Mouse (Mus musculus): ENCODE data around the gene Myom1. TPM values are rescaled to one million over a fixed set of nuclear protein-coding genes. Genes with fewer than 3 reads are reported as not detected.
"Not testable (repeated sequence)": the region's sequence is repeated elsewhere in the genome, so short reads cannot be mapped to it uniquely, and the experiment has no call there.

Myom1 gene
- polyA plus RNA-seq, 2 experiments, result 29.6 to 33.2 TPM

GRCm38 (mm10) chr17:70967646-70968045, 34.8 kb upstream of the Myom1 start:
- WGBS, result 55% methylated on average over 12 of the region's 12 CpGs
- Histone ChIP-seq H3K27me3 (ENCODE audit: control insufficient read depth, insufficient read depth, low read length) (no peaks in the 10 kb centered on the region), H3K27ac (replicated peaks; ENCODE audit: low read depth, low read length) (no peak overlapping the region), H3K9me3 (ENCODE audit: control insufficient read depth, low read length) (no peaks in the 10 kb centered on the region), H3K9ac (ENCODE audit: low read depth, low read length, severe bottlenecking) (no peak overlapping the region), H3K4me3 (replicated peaks; ENCODE audit: low read length) (no peak overlapping the region), H3K4me1 (ENCODE audit: control insufficient read depth, insufficient read depth, low read length) (peaks cover 11% of the 10 kb centered on the region), H3K4me2 (replicated peaks; ENCODE audit: low read depth, low read length, severe bottlenecking) (no peak overlapping the region), H3K36me3 (ENCODE audit: control insufficient read depth, insufficient read depth, low read length) (no peaks in the 10 kb centered on the region)
- no peak for ATAC-seq (ENCODE audit: low FRiP score, low read depth)
- DNase-seq (ENCODE audit: low spot score), result no peak
- TF ChIP-seq POLR2A (IDR thresholded peaks at IDR 0.05; ENCODE audit: borderline replicate concordance, extremely low read depth, insufficient read depth, insufficient read length), result no peak

DNA sequence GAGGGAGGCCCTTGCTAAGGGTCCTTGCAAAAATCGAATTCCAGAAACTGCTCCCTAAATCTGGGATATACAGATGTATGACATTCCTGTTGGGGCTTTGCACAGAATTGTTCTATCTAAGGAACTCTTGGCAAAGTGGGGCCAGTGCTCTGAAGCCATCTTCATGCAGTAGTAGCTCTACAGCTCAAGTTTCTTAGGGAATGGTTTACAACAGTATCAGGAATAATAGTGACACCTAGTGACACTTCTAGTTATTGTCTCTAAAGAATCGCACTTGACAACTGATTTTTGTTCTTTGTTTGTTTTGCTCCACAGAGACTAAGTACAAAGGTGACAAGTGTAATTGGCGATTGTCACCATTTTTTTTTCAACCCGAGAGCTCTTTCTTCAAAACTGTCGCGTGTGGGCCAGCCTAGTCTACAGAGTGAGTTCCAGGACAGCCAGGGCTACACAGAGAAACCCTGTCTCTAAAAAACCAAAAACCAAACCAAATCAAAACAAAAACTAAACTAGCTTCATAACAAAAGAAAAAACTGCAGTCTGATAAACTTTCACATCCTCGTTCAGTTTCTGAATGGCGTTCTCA, 33.7 kb upstream of the Myom1 start:
- no peak for TF ChIP-seq POLR2A (IDR thresholded peaks at IDR 0.05; ENCODE audit: borderline replicate concordance, extremely low read depth, insufficient read depth, insufficient read length)
- DNase-seq (ENCODE audit: low spot score), result peak; percentile 94

GRCm38 (mm10) chr17:70971206-70971605, 31.2 kb upstream of the Myom1 start:
- 76% methylated on average over 11 of the region's 11 CpGs for WGBS
- DNase-seq (ENCODE audit: low spot score) (no peak), ATAC-seq (ENCODE audit: low FRiP score, low read depth) (no peak)
- H3K9me3 ChIP-seq (ENCODE audit: control insufficient read depth, low read length), result no peaks in the 10 kb centered on the region
- no peaks in the 10 kb centered on the region for H3K27me3 ChIP-seq (ENCODE audit: control insufficient read depth, insufficient read depth, low read length)
- no peak overlapping the region for H3K27ac ChIP-seq (replicated peaks; ENCODE audit: low read depth, low read length)
- peaks cover 11% of the 10 kb centered on the region for H3K4me1 ChIP-seq (ENCODE audit: control insufficient read depth, insufficient read depth, low read length)
- H3K4me2 ChIP-seq (replicated peaks; ENCODE audit: low read depth, low read length, severe bottlenecking), result no peak overlapping the region
- TF ChIP-seq POLR2A (IDR thresholded peaks at IDR 0.05; ENCODE audit: borderline replicate concordance, extremely low read depth, insufficient read depth, insufficient read length), result no peak
- no peak overlapping the region for H3K9ac ChIP-seq (ENCODE audit: low read depth, low read length, severe bottlenecking)
- H3K4me3 ChIP-seq (replicated peaks; ENCODE audit: low read length), result no peak overlapping the region
- H3K36me3 ChIP-seq (ENCODE audit: control insufficient read depth, insufficient read depth, low read length), result peaks cover 26% of the 10 kb centered on the region

More for the DNA sequence above, 33.7 kb upstream of the Myom1 start:
- no peak overlapping the region for H3K9ac ChIP-seq (ENCODE audit: low read depth, low read length, severe bottlenecking)
- no peaks in the 10 kb centered on the region for H3K9me3 ChIP-seq (ENCODE audit: control insufficient read depth, low read length)
- no peak overlapping the region for H3K4me3 ChIP-seq (replicated peaks; ENCODE audit: low read length)
- peaks cover 11% of the 10 kb centered on the region for H3K4me1 ChIP-seq (ENCODE audit: control insufficient read depth, insufficient read depth, low read length)
- WGBS, result 33% methylated on average over 8 of the region's 8 CpGs
- H3K36me3 ChIP-seq (ENCODE audit: control insufficient read depth, insufficient read depth, low read length), result peaks cover 8% of the 10 kb centered on the region; the same call in 1 of the 2 replicates
- no peaks in the 10 kb centered on the region for H3K27me3 ChIP-seq (ENCODE audit: control insufficient read depth, insufficient read depth, low read length)
- H3K27ac ChIP-seq (replicated peaks; ENCODE audit: low read depth, low read length), result no peak overlapping the region
- no peak overlapping the region for H3K4me2 ChIP-seq (replicated peaks; ENCODE audit: low read depth, low read length, severe bottlenecking)
- no peak for ATAC-seq (ENCODE audit: low FRiP score, low read depth)

DNA sequence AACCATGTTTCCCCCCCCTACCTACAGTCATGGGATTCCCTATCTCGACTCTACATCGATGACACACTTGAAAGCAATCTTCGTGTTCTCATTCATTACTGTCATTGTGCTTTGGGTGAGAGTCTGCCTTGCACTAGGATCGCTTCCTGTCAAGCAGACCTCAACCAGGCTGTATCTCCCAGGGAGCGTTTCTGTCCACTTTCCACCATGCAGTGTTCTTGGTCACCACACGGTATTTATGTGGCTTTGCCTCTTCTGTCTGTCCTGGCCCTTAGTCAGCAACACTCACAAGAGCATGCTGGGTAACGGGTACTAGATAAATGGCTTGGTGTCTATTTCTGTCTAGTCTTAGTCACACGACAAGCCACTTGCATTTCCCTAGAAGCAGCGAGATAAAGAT, 29.0 kb upstream of the Myom1 start:
- TF ChIP-seq POLR2A (IDR thresholded peaks at IDR 0.05; ENCODE audit: borderline replicate concordance, extremely low read depth, insufficient read depth, insufficient read length), result no peak
- Histone ChIP-seq H3K9ac (ENCODE audit: low read depth, low read length, severe bottlenecking) (no peak overlapping the region), H3K4me3 (replicated peaks; ENCODE audit: low read length) (no peak overlapping the region), H3K36me3 (ENCODE audit: control insufficient read depth, insufficient read depth, low read length) (peaks cover 32% of the 10 kb centered on the region), H3K9me3 (ENCODE audit: control insufficient read depth, low read length) (no peaks in the 10 kb centered on the region), H3K27me3 (ENCODE audit: control insufficient read depth, insufficient read depth, low read length) (no peaks in the 10 kb centered on the region), H3K4me1 (ENCODE audit: control insufficient read depth, insufficient read depth, low read length) (peaks cover 1% of the 10 kb centered on the region; the same call in 1 of the 2 replicates), H3K27ac (replicated peaks; ENCODE audit: low read depth, low read length) (no peak overlapping the region), H3K4me2 (replicated peaks; ENCODE audit: low read depth, low read length, severe bottlenecking) (no peak overlapping the region)
- ATAC-seq (ENCODE audit: low FRiP score, low read depth) (no peak), DNase-seq (ENCODE audit: low spot score) (no peak)
- WGBS, result 85% methylated on average over 9 of the region's 9 CpGs

DNA sequence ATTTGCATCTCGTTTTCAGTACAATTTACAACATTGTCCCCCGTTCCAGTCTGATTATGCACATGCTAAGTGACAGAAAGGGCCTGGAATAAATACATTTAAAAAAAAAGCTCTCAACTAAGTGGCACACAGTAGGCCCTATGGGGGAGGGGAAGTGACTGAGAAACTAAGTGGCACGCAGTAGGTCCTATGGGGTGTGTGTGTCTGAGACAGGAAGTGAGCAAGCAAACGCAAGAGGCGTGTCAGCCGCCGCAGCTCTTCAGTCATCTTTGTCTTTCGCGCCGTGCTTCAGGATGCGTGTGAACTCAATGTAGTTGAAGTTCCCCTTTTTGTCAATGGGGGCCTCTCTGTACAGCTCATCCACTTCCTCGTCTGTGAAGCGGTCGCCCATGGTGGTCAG, 28.4 kb upstream of the Myom1 start:
- H3K4me3 ChIP-seq (replicated peaks; ENCODE audit: low read length); DNase-seq (ENCODE audit: low spot score); H3K27ac ChIP-seq (replicated peaks; ENCODE audit: low read depth, low read length); H3K4me1 ChIP-seq (ENCODE audit: control insufficient read depth, insufficient read depth, low read length); ATAC-seq (ENCODE audit: low FRiP score, low read depth); H3K27me3 ChIP-seq (ENCODE audit: control insufficient read depth, insufficient read depth, low read length); H3K9ac ChIP-seq (ENCODE audit: low read depth, low read length, severe bottlenecking); H3K4me2 ChIP-seq (replicated peaks; ENCODE audit: low read depth, low read length, severe bottlenecking); H3K9me3 ChIP-seq (ENCODE audit: control insufficient read depth, low read length): not testable (repeated sequence)
- peaks cover 32% of the 10 kb centered on the region for H3K36me3 ChIP-seq (ENCODE audit: control insufficient read depth, insufficient read depth, low read length)
- 94% methylated on average over 14 of the region's 14 CpGs for WGBS

DNA sequence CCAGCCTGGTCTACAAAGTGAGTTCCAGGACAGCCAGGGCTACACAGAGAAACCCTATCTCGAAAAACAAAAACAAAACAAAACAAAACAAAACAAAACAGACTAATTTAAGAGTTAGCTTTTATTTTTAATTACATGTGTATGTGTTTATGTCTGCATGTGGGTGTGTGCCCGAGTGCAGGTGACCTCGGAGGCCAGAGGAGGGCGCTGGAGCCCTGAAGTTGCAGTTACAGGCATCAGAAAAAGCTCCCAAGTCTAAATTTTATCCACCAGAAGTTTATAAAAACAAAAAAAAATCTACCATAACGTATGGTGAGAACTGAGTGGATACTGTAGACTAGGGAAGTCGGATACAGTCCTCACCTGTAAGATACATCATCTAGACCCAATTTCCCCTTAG, 24.6 kb upstream of the Myom1 start:
- no peak for TF ChIP-seq POLR2A (IDR thresholded peaks at IDR 0.05; ENCODE audit: borderline replicate concordance, extremely low read depth, insufficient read depth, insufficient read length)
- H3K27me3 ChIP-seq (ENCODE audit: control insufficient read depth, insufficient read depth, low read length), result no peaks in the 10 kb centered on the region
- no peak overlapping the region for H3K4me3 ChIP-seq (replicated peaks; ENCODE audit: low read length)
- H3K27ac ChIP-seq (replicated peaks; ENCODE audit: low read depth, low read length), result no peak overlapping the region
- no peak for DNase-seq (ENCODE audit: low spot score)
- no peaks in the 10 kb centered on the region for H3K9me3 ChIP-seq (ENCODE audit: control insufficient read depth, low read length)
- no peak overlapping the region for H3K4me2 ChIP-seq (replicated peaks; ENCODE audit: low read depth, low read length, severe bottlenecking)
- no peak for ATAC-seq (ENCODE audit: low FRiP score, low read depth)
- H3K4me1 ChIP-seq (ENCODE audit: control insufficient read depth, insufficient read depth, low read length), result no peaks in the 10 kb centered on the region
- WGBS, result 87% methylated on average over 6 of the region's 6 CpGs
- H3K9ac ChIP-seq (ENCODE audit: low read depth, low read length, severe bottlenecking), result no peak overlapping the region
- H3K36me3 ChIP-seq (ENCODE audit: control insufficient read depth, insufficient read depth, low read length), result peaks cover 53% of the 10 kb centered on the region

Measured in limb, embryonic 14.5 days (tissue).